Mouse (Mus musculus) bone marrow, adult 2 months (tissue): Measurements from ENCODE around the gene Slc25a40. TPM values are rescaled to one million over a fixed set of nuclear protein-coding genes. Genes with fewer than 3 reads are reported as not detected.

Experiments
- H3K27ac ChIP-seq: fragments of 200-500 bp; 2 replicates; pipeline ENCODE4 v1.5.1; 2012; ENCODE audit warnings: low read depth, mild to moderate bottlenecking, control low read depth, inconsistent platforms, low read length; ENCODE audit not compliant: control insufficient read depth, poor library complexity, insufficient read depth
- H3K4me1 ChIP-seq: fragments of 200-500 bp; 2 replicates; pipeline ENCODE4 v1.6.1; 2011; ENCODE audit warnings: low read length; ENCODE audit not compliant: control insufficient read depth, insufficient read depth
- H3K4me3 ChIP-seq: fragments of 200-500 bp; replicated peaks from 2 replicates; pipeline ENCODE3; 2011; ENCODE audit warnings: mild to moderate bottlenecking, low read depth, low read length, control low read depth; ENCODE audit not compliant: control insufficient read depth
- CTCF ChIP-seq: fragments of 200-500 bp; IDR thresholded peaks from 2 replicates; pipeline ENCODE4 v1.5.1; 2011; ENCODE audit warnings: low read length, control low read depth; ENCODE audit not compliant: control insufficient read depth, insufficient read depth
- POLR2A ChIP-seq: fragments of 200-500 bp; IDR thresholded peaks from 2 replicates; pipeline ENCODE4 v1.6.1; 2011; ENCODE audit warnings: low read depth, mild to moderate bottlenecking, control low read depth, low read length, borderline replicate concordance; ENCODE audit not compliant: control insufficient read depth
- WGBS: fragments of 180-500 bp; shearing (Covaris S2); methylation state at CpG from one replicate; pipeline ENCODE4 v1.1.7; 2018; 5-methylcytosine and 5-hydroxymethylcytosine counted together
- polyA plus RNA-seq: library from polyadenylated mRNA; stranded (reverse); fragments of >200 nt; gene quantifications from 2 replicates; pipeline ENCODE4 v1.2.4, GENCODE M21; 2011; ENCODE audit warnings: low replicate concordance; ENCODE audit not compliant: missing spikeins, insufficient read depth, insufficient read length

Gene Slc25a40
- polyA plus RNA-seq = 4.5 and 7.3 TPM in 2 replicates

- Histone ChIP-seq H3K27ac (peak within 1 kb of the TSS; percentile 88), H3K4me3 (peak within 1 kb of the TSS; percentile 98), H3K4me1 (no peaks in the 10 kb centered on the region; the same call in 1 of the 2 replicates)
Observed at GRCm38 (mm10) chr5:8422157-8422931, at the start of gene Slc25a40, which contains the start of gene Dbf4. Gene Slc25a40 (plus strand): TSS chr5:8422850. Gene Dbf4 (minus strand): TSS chr5:8422716.

GRCm38 (mm10) chr5:8373415-8373814, 49.2 kb upstream of the Slc25a40 start:
- TF ChIP-seq POLR2A (no peak), CTCF (no peak)
- WGBS = 76% methylated on average over 4 of the region's 4 CpGs
- Histone ChIP-seq H3K4me3 (no peak overlapping the region), H3K4me1 (no peaks in the 10 kb centered on the region), H3K27ac (no peak overlapping the region)

More at GRCm38 (mm10) chr5:8422157-8422931, at the start of gene Slc25a40, which contains the start of gene Dbf4:
- TF ChIP-seq POLR2A (peak; percentile 21; the same call in 1 of the 2 replicates), CTCF (no peak)
- WGBS = under 1% methylated on average over 93 of the region's 93 CpGs

- Histone ChIP-seq H3K4me3 (no peak overlapping the region), H3K4me1 (no peaks in the 10 kb centered on the region), H3K27ac (no peak overlapping the region)
- WGBS = 79% methylated on average over 5 of the region's 5 CpGs
- TF ChIP-seq POLR2A (no peak), CTCF (no peak)
Observed at GRCm38 (mm10) chr5:8374297-8374906, 48.2 kb upstream of the Slc25a40 start.

DNA sequence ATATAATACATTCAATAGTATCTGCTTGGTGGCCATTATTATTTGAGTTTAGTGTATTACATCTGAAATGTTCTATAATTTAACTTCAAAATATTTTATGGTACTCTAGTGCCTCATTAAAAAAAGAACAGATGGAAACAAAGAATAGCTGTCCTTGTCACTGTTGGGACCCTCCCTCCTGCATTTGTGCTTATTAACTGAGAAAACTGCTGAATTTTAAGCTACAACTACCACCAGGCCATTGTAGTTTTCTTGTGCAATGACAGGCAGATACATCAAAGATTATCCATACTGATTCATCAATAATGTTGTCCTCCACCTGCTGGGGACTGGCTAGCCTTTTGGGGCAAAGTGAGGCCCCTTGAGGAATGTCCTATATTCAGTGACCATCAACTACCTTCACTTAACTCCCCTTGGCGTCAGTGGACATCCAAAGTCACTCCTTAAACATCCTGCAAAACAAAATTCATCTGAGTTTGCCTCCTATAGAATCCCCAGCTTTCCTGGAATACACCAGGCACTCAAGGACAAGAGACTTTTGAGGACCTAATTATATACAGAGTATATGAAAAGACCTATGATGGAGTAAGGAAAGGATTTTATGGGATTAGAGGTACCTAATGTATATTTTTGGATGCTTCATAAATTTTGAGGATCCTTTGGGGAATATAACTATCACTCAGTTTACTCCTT, 28.6 kb upstream of the Slc25a40 start:
- no peaks in the 10 kb centered on the region for H3K4me1 ChIP-seq
- no peak overlapping the region for H3K27ac ChIP-seq
- TF ChIP-seq CTCF = no peak
- TF ChIP-seq POLR2A = no peak
- WGBS = 76% methylated on average over 1 of the region's 1 CpGs
- no peak overlapping the region for H3K4me3 ChIP-seq

DNA sequence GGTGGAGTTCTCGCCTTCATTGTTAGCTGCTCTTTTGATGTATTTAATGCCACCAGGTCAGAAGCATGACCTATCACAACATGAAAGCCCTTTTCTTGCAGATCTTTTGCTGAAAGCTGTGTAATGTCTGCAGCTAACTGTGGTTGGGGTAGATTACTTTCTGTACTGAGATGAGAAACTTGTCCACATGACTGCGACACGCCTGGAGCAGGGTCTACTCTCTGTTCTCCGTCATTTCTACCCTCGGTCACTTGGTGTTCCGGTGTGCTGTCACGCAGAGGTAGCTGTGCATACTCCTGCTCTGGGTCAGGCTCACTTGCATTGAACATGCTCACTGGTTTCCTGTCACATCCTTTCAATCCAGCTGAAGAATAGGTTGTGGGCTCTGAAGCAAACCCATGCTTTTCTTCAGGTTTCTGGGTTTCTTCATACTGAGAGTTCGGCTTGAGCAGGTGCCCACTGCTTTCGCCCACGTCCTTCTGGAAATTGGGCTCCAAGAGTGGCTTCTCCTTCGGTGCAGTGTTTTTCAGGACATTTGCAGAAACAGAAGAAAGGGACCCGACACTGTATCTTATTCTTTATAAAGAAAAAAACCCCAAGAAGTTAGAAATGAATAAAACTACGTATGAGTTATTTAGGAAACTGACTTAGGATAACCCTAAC, 24.9 kb upstream of the Slc25a40 start:
- H3K27ac ChIP-seq = no peak overlapping the region
- no peak overlapping the region for H3K4me3 ChIP-seq
- H3K4me1 ChIP-seq = no peaks in the 10 kb centered on the region
- TF ChIP-seq POLR2A (no peak), CTCF (no peak)
- WGBS = 96% methylated on average over 13 of the region's 13 CpGs

DNA sequence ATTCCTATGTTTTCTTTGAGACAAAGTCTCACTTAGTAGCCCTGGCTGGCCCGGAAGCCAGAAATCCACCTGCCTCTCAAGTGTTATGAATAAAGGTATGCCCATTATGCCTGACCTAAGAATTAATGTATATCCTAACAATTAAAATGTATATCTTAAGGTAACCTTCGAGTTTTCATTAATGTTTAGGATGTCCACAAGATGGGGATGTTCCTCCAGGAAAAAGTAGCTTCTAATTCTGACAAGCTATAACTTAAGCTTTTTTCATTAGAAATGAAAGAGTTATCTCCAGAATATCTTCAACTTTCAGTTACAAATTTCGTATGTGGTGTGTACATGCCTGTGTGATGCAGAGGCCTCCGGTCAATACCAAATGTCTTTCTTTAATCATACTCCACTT, 13.9 kb upstream of the Slc25a40 start:
- WGBS = 82% methylated on average over 4 of the region's 4 CpGs
- TF ChIP-seq CTCF = no peak
- TF ChIP-seq POLR2A = no peak
- H3K4me1 ChIP-seq = no peaks in the 10 kb centered on the region
- no peak overlapping the region for H3K27ac ChIP-seq
- H3K4me3 ChIP-seq = no peak overlapping the region

DNA sequence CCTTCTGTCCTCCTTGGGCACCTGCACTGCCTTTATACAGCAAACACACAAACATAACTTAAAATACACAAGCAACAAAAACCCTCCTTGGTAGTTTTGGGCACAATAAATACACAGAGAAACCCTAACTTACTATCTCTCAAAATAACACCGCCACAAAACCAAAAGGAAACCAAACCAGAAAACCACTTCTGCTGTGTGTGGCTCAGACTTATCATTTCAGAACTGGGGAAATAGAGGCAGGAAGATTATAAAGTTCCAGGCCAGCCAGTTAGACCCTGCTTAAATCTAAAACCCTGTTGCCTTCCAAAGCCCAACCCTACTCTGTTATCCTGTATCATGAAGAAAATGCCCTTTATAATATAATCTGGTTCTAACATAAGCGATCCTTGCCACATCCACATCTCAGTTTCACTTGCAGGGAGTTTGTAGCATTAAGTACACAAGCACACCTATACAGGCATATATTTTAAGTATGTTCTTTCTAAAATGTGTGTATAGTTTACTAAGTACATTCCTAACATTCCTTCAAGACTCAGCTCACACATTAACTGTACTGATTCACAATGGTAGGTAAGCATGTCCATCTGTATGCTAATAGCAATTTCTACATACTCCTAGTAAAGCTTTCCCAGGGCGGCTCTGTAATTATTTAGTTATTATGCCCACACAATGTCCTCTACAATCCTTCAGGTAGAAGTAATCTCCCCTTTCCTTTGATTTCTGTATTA, 5.8 kb upstream of the Slc25a40 start:
- no peak overlapping the region for H3K27ac ChIP-seq
- no peaks in the 10 kb centered on the region for H3K4me1 ChIP-seq
- TF ChIP-seq CTCF = no peak
- no peak for TF ChIP-seq POLR2A
- H3K4me3 ChIP-seq = no peak overlapping the region
- 57% methylated on average over 3 of the region's 3 CpGs for WGBS

DNA sequence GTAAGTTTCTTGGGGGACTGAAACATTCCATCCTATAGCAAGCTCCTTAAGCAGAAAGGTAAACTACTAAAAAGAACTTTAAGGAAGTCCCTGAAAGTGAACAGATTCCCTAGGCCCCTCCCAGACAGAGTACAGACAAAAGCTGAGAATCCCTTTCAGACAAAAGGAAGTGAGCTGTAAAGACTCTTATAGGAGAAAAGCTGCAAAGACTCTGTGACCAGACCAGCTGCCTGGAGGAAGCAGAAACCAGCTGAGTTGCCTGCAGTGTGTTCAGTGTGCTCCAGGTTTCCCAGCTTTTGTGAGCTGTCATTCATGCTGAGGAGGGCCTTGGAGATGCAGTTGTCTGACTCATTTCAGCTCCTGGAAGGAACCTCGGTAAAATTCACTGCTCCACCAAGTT, 5.2 kb upstream of the Slc25a40 start:
- 65% methylated on average over 1 of the region's 1 CpGs for WGBS
- Histone ChIP-seq H3K4me3 (no peak overlapping the region), H3K27ac (no peak overlapping the region), H3K4me1 (no peaks in the 10 kb centered on the region)
- no peak for TF ChIP-seq CTCF
- no peak for TF ChIP-seq POLR2A
